Mouse (Mus musculus) midbrain, embryonic 14.5 days (tissue): ENCODE measurements around the gene Ccl25. TPM values are rescaled to one million over a fixed set of nuclear protein-coding genes. Genes with fewer than 3 reads are reported as not detected.

Experiments used
- ATAC-seq: fragments of 200-750 bp; cut with Nextera tagmentation; 2 replicates; pipeline ENCODE4 v1.8.0; 2017; ENCODE audit warnings: moderate number of reproducible peaks, moderate library complexity; ENCODE audit not compliant: low FRiP score, low TSS enrichment
- DNase-seq: peaks from one replicate; pipeline ENCODE4 v3.0.0-alpha.2; 2015
- H3K27ac ChIP-seq: fragments of 300-500 bp; sonication (generic); replicated peaks from 2 replicates; pipeline ENCODE4 v1.5.1; 2014; ENCODE audit warnings: mild to moderate bottlenecking, low read depth, low read length, moderate library complexity
- H3K27me3 ChIP-seq: fragments of 300-500 bp; sonication (generic); 2 replicates; pipeline ENCODE4 v1.6.1; 2014; ENCODE audit warnings: low read length, control low read depth, mixed read lengths; ENCODE audit not compliant: control insufficient read depth, insufficient read depth
- H3K36me3 ChIP-seq: fragments of 300-500 bp; sonication (generic); 2 replicates; pipeline ENCODE4 v1.6.1; 2014; ENCODE audit warnings: low read length, control low read depth; ENCODE audit not compliant: control insufficient read depth, insufficient read depth
- H3K4me1 ChIP-seq: fragments of 300-500 bp; sonication (generic); 2 replicates; pipeline ENCODE4 v1.6.1; 2014; ENCODE audit warnings: mild to moderate bottlenecking, antibody characterized with exemption, low read length, control low read depth; ENCODE audit not compliant: control insufficient read depth, insufficient read depth
- H3K4me2 ChIP-seq: fragments of 300-500 bp; sonication (generic); 2 replicates; pipeline ENCODE4 v1.6.1; 2014; ENCODE audit warnings: mild to moderate bottlenecking, low read length, moderate library complexity
- H3K4me3 ChIP-seq: fragments of 300-500 bp; sonication (generic); replicated peaks from 2 replicates; pipeline ENCODE4 v1.5.1; 2014; ENCODE audit warnings: low read depth, low read length
- H3K9ac ChIP-seq: fragments of 300-500 bp; sonication (generic); replicated peaks from 2 replicates; pipeline ENCODE4 v1.6.1; 2014; ENCODE audit warnings: mild to moderate bottlenecking, low read length, moderate library complexity
- H3K9me3 ChIP-seq: fragments of 300-500 bp; sonication (generic); 2 replicates; pipeline ENCODE4 v1.6.1; 2016; ENCODE audit warnings: low read length, control low read depth, mixed read lengths; ENCODE audit not compliant: control insufficient read depth
- WGBS: fragments of 180-500 bp; shearing (Covaris S2); extraction: QIAGEN DNeasy Blood & Tissue Kit; methylation state at CpG from one replicate; pipeline ENCODE4 v1.1.7; 2014; 5-methylcytosine and 5-hydroxymethylcytosine counted together
- polyA plus RNA-seq: library from polyadenylated mRNA; unstranded; fragments of >200 nt; fragmentation: Nextera tagmentation; extraction: Ambion mirVana; gene quantifications from 2 replicates; pipeline ENCODE4 v1.2.1, GENCODE M21; 2014

Gene Ccl25
- polyA plus RNA-seq, 1 experiment from 2014 or later: 17.0 TPM

DNA sequence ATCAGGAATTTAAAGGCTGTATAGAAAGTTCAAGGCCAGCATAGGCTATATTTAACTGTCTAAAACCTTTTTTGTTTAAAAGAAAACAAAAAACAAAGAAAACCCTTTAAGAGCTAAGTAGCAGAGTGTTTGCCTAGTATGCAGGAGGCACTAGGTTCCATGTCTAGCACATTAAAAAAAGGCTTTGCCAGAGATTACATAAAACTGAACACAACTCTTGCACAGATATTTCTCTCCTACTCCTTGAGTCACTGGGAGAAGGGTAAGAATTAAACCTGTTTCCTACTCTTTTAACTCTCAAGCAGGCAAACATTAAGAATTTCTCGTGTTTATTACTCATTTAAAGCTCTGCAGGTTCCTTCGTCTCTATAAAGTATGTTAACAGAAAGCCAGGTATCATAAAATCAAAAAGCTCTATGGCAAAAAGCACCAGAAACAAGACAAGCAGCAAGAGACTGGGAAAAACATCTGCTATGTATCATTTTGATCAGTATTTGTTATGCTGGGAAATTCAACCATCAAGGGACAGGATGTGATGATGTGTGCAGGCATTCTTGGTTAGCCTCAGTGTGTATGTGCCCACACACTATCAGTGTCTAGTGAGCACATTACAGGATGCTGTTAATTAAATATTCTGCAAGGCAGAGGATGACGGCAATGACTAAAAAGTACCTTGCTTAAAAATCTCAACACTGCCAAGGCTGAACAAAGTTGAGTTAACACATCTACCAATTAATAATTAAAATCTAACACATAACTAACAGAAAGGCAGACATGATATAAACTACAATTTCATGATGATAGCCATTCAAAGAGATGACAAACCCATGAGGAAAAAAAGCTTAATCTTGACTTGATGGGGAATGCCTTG is 11.5 kb upstream of the Ccl25 start:
- H3K4me1 ChIP-seq: no peaks in the 10 kb centered on the region
- peaks cover 31% of the 10 kb centered on the region for H3K36me3 ChIP-seq
- H3K27me3 ChIP-seq: no peaks in the 10 kb centered on the region
- H3K4me2 ChIP-seq: no peak overlapping the region
- WGBS: 91% methylated on average over 3 of the region's 3 CpGs
- H3K9me3 ChIP-seq: no peaks in the 10 kb centered on the region
- H3K27ac ChIP-seq: no peak overlapping the region
- H3K9ac ChIP-seq: no peak overlapping the region
- ATAC-seq (no peak), DNase-seq (no peak)
- no peak overlapping the region for H3K4me3 ChIP-seq

DNA sequence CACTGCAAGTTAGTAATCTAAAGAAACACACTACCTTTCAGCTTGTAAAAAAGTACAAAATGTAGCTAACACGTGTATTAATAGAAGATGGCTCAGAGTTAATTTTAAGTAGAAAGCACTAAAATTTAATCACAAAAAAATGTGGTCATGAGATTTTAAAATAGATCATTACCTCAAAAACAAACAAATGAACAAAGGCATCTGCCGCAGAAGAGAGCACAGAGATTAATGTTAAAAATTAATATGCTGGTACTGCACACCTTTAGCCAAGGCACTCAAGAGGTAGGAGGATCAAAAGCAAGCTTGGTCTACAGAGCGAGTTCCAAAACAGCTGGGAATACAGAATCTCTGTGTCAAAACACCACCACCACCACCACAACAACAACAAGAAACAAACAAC is 10.2 kb upstream of the Ccl25 start:
- H3K36me3 ChIP-seq: peaks cover 20% of the 10 kb centered on the region
- ATAC-seq: no peak

DNA sequence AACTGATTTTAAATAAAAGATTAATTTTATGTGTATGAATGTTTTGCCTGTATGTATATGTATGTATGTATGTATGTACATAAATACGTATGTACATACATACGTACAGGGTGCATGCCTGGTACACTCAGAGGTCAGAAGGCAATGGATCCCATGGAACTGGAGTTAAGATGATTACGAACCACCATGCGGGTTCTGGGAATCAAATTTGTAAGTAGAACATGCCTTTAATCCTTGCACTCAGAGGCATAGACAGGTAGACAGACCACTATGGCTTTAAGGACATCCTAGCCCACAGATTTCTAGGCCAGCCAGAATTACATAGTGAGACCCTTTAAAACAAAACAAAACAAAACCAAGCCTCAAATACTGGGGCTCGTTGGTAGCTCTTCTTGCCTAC is 6.9 kb upstream of the Ccl25 start:
- Histone ChIP-seq H3K4me2 (no peak overlapping the region), H3K9ac (no peak overlapping the region), H3K36me3 (peaks cover 16% of the 10 kb centered on the region), H3K4me1 (peaks cover 11% of the 10 kb centered on the region), H3K27ac (no peak overlapping the region), H3K27me3 (no peaks in the 10 kb centered on the region), H3K9me3 (no peaks in the 10 kb centered on the region), H3K4me3 (no peak overlapping the region)
- 94% methylated on average over 5 of the region's 5 CpGs for WGBS
- DNase-seq (no peak), ATAC-seq (no peak)

More for the DNA sequence above, 10.2 kb upstream of the Ccl25 start:
- 96% methylated on average over 3 of the region's 3 CpGs for WGBS
- Histone ChIP-seq H3K4me1 (peaks cover 4% of the 10 kb centered on the region; the same call in 1 of the 2 replicates), H3K27me3 (no peaks in the 10 kb centered on the region), H3K4me2 (no peak overlapping the region), H3K9me3 (no peaks in the 10 kb centered on the region), H3K9ac (no peak overlapping the region), H3K4me3 (no peak overlapping the region), H3K27ac (no peak overlapping the region)
- DNase-seq: no peak

DNA sequence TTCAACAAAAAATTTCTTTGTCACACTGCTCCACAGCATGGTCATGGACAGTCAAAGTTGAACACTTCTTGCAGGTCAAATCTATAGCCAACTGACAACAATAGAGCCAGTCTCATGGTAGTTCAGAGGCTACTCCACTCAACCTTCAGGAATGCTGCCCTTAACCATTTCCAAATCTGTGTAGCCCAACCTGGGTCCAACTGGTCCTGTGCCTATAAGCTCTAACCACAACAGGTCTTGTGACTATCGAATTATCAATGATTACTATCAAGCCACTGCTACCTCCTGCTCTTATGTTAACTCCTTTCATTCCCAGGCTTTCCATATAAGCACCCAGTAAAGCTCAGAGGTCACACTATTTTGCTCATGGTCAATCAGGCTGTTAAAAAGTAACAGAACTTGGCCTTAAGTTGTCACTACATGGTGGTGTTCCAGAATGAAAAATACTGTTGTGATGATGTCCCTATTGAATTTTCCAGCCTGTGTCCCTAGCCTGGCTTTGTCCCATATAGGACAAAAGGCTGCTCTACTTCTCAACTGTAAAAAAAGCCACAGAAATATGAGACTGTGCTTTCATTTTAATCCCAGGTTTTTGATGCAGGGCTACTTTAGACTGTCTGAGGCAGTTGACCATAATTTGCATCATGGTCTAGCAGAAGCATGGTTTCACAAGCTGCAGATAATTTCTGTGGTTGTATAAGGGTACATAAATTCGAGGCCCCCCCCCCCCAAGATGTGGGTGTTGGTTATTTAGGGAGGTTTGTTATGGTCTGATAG is 6.0 kb upstream of the Ccl25 start:
- WGBS: 77% methylated on average over 2 of the region's 2 CpGs
- Histone ChIP-seq H3K9me3 (no peaks in the 10 kb centered on the region), H3K4me1 (peaks cover 20% of the 10 kb centered on the region), H3K27me3 (no peaks in the 10 kb centered on the region), H3K9ac (no peak overlapping the region), H3K36me3 (peaks cover 16% of the 10 kb centered on the region), H3K27ac (no peak overlapping the region), H3K4me2 (no peak overlapping the region), H3K4me3 (no peak overlapping the region)
- ATAC-seq (no peak), DNase-seq (no peak)

DNA sequence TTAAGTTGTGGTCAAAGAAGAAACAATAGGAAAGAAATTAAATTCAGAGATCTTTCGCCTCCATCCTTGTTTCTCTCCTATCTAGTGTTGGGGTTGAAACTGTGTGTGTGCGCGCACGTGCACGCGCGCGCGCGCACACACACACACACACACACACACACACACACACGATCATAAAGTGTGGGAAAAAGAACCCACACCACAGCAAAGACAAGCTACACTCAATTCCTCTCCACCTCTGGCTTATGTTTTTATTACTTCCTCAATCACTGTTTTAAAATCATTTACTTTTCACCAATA is 5.5 kb upstream of the Ccl25 start:
- Histone ChIP-seq H3K36me3 (peaks cover 16% of the 10 kb centered on the region), H3K9me3 (no peaks in the 10 kb centered on the region), H3K9ac (no peak overlapping the region), H3K4me3 (no peak overlapping the region), H3K27ac (no peak overlapping the region), H3K27me3 (no peaks in the 10 kb centered on the region), H3K4me1 (peaks cover 20% of the 10 kb centered on the region), H3K4me2 (no peak overlapping the region)
- ATAC-seq: no peak
- no peak for DNase-seq
- 98% methylated on average over 11 of the region's 11 CpGs for WGBS

DNA sequence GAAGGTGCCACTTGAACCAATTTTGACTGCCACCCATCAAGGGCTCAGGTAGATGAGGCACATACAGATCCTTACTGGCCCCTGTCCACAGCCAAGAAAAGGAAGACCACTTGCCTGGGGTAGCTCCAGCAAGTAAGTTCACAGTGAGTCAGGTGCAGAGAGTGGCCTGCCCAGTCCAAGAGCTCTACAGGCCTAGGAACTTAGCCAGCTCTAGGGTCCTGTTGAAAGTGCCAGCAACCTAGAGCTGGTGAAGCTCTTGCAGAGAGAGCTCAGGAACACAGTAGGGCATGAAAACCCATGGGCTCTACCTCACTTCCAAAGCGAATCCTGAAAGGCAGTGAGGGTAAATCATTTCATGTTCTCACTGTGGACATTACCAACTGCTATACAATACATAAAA is 4.6 kb upstream of the Ccl25 start:
- Histone ChIP-seq H3K36me3 (peaks cover 16% of the 10 kb centered on the region), H3K9me3 (no peaks in the 10 kb centered on the region), H3K4me2 (no peak overlapping the region), H3K27me3 (no peaks in the 10 kb centered on the region), H3K27ac (no peak overlapping the region), H3K9ac (no peak overlapping the region), H3K4me1 (peaks cover 20% of the 10 kb centered on the region), H3K4me3 (no peak overlapping the region)
- DNase-seq: no peak
- ATAC-seq: no peak
- WGBS: 100% methylated on average over 1 of the region's 1 CpGs

DNA sequence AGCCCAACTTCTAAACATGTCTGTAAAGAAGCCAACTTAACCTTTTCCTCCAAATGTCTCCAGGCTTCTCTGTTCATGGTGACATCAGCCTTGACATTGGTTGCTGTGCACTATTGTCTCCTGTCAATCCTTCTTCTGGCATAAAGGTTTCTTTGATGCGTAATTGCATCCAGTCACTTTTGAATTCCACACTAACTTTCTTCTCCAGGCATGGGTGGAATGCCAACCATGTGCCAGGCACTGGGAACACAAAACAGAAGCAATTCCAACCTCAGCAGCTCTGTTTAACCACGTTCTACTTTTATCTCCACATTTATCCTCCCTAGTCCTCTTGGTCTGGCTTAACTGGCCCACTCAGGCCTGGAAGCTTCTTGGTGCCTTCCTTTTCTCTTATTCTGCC is 4.0 kb upstream of the Ccl25 start:
- Histone ChIP-seq H3K4me3 (no peak overlapping the region), H3K4me1 (peaks cover 26% of the 10 kb centered on the region), H3K9ac (no peak overlapping the region), H3K9me3 (no peaks in the 10 kb centered on the region), H3K27ac (no peak overlapping the region), H3K4me2 (no peak overlapping the region), H3K27me3 (no peaks in the 10 kb centered on the region), H3K36me3 (peaks cover 16% of the 10 kb centered on the region)
- WGBS: 91% methylated on average over 2 of the region's 2 CpGs
- DNase-seq: no peak
- no peak for ATAC-seq

DNA sequence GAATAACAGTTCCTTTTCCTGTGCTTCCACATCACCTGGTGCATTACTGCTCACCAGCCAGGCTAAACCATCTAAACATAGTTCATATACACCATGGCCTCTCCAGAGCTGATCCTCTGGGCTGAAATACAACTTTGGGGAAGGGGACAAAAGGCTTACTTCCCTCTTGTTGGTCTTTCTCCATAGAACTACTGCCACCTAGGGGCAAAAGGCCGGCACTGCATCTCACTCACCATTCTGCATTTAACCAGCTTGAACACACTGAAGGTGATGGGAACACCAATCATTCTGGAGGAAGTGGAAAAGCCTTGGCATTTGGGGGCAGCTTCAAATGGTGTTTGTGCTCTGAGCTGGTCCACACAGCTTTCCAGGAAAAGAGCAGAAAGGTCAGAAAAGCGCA is 2.5 kb upstream of the Ccl25 start:
- peaks cover 16% of the 10 kb centered on the region for H3K36me3 ChIP-seq
- H3K27ac ChIP-seq: no peak overlapping the region
- H3K4me3 ChIP-seq: no peak overlapping the region
- no peak overlapping the region for H3K9ac ChIP-seq
- DNase-seq (peak; percentile 92), ATAC-seq (no peak)
- no peaks in the 10 kb centered on the region for H3K27me3 ChIP-seq
- 31% methylated on average over 2 of the region's 2 CpGs for WGBS
- peaks cover 31% of the 10 kb centered on the region for H3K4me1 ChIP-seq
- H3K4me2 ChIP-seq: peak overlapping the region; percentile 72
- H3K9me3 ChIP-seq: no peaks in the 10 kb centered on the region

DNA sequence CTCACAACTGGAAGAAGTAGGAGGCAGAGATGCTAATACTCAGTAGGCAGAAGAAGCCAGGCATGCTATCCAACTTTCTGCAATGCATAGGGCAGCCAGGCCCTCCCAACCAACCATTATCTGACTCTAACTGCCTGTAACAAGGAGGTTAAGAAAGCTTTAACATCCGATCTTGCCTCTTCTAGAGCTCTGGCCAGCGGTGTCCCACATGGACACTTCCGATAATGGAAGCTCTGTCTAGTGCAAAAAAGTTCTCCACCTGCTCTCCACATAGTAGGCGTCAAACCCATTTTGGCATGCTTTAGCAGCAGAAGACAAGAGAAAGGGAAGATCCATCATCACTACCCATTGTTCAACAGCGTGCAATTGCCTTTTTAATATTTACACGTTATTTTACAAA is 1.1 kb upstream of the Ccl25 start:
- Histone ChIP-seq H3K4me1 (peaks cover 29% of the 10 kb centered on the region), H3K27ac (no peak overlapping the region)
- 5% methylated on average over 6 of the region's 6 CpGs for WGBS

More for the DNA sequence above, 1.1 kb upstream of the Ccl25 start:
- Histone ChIP-seq H3K36me3 (peaks cover 30% of the 10 kb centered on the region), H3K4me2 (peak overlapping the region; percentile 72), H3K4me3 (peak overlapping the region; percentile 99), H3K27me3 (no peaks in the 10 kb centered on the region), H3K9ac (peak overlapping the region; percentile 99), H3K9me3 (no peaks in the 10 kb centered on the region)
- peak; percentile 7 for DNase-seq
- no peak for ATAC-seq
